Mouse (Mus musculus): Measurements from ENCODE around the gene Dnajb3. TPM values are rescaled to one million over a fixed set of nuclear protein-coding genes. Genes with fewer than 3 reads are reported as not detected.
"Not testable (repeated sequence)": the region's sequence is repeated elsewhere in the genome, so short reads cannot be mapped to it uniquely, and the experiment has no call there.

The Dnajb3 gene
- total and polyA plus RNA-seq, 2 experiments from 2014 or later, result 6.9 to 11.8 TPM

GRCm38 (mm10) chr1:88195687-88196086, 9.9 kb downstream of the Dnajb3 start:
- ATAC-seq (ENCODE audit: low FRiP score) (no peak), DNase-seq (ENCODE audit: low spot score) (no peak)
- no peak overlapping the region for H3K4me3 ChIP-seq (ENCODE audit: low read depth, low read length)
- no peak overlapping the region for H3K27ac ChIP-seq (ENCODE audit: low read depth, low read length)
- H3K4me1 ChIP-seq (ENCODE audit: insufficient read depth, low read length), result no peaks in the 10 kb centered on the region
- TF ChIP-seq CTCF (IDR thresholded peaks at IDR 0.05), result no peak
- H3K9me3 ChIP-seq (ENCODE audit: low read length), result no peaks in the 10 kb centered on the region
- WGBS, result 91% methylated on average over 1 of the region's 1 CpGs
- H3K4me2 ChIP-seq (ENCODE audit: low read depth, low read length, poor library complexity, severe bottlenecking), result no peak overlapping the region
- H3K27me3 ChIP-seq (ENCODE audit: insufficient read depth, low read length), result no peaks in the 10 kb centered on the region
- no peak overlapping the region for H3K9ac ChIP-seq (replicated peaks; ENCODE audit: low read length, poor library complexity, severe bottlenecking)
- no peaks in the 10 kb centered on the region for H3K36me3 ChIP-seq (ENCODE audit: insufficient read depth, low read length)

GRCm38 (mm10) chr1:88192136-88192535, 13.4 kb downstream of the Dnajb3 start:
- Histone ChIP-seq H3K36me3 (ENCODE audit: insufficient read depth, low read length) (no peaks in the 10 kb centered on the region), H3K9me3 (ENCODE audit: low read length) (no peaks in the 10 kb centered on the region), H3K27ac (ENCODE audit: low read depth, low read length) (no peak overlapping the region), H3K27me3 (ENCODE audit: insufficient read depth, low read length) (no peaks in the 10 kb centered on the region), H3K4me1 (ENCODE audit: insufficient read depth, low read length) (no peaks in the 10 kb centered on the region), H3K4me2 (ENCODE audit: low read depth, low read length, poor library complexity, severe bottlenecking) (no peak overlapping the region), H3K9ac (replicated peaks; ENCODE audit: low read length, poor library complexity, severe bottlenecking) (no peak overlapping the region), H3K4me3 (ENCODE audit: low read depth, low read length) (no peak overlapping the region)
- 58% methylated on average over 3 of the region's 3 CpGs for WGBS
- DNase-seq (ENCODE audit: low spot score), result no peak
- ATAC-seq (ENCODE audit: low FRiP score), result no peak
- no peak for TF ChIP-seq CTCF (IDR thresholded peaks at IDR 0.05)

GRCm38 (mm10) chr1:88186325-88186935, 19.2 kb downstream of the Dnajb3 start:
- Histone ChIP-seq H3K4me1 (ENCODE audit: insufficient read depth, low read length) (no peaks in the 10 kb centered on the region), H3K9me3 (ENCODE audit: low read length) (no peaks in the 10 kb centered on the region), H3K36me3 (ENCODE audit: insufficient read depth, low read length) (no peaks in the 10 kb centered on the region), H3K27me3 (ENCODE audit: insufficient read depth, low read length) (no peaks in the 10 kb centered on the region), H3K4me3 (ENCODE audit: low read depth, low read length) (no peak overlapping the region), H3K9ac (replicated peaks; ENCODE audit: low read length, poor library complexity, severe bottlenecking) (no peak overlapping the region), H3K4me2 (ENCODE audit: low read depth, low read length, poor library complexity, severe bottlenecking) (no peak overlapping the region), H3K27ac (ENCODE audit: low read depth, low read length) (no peak overlapping the region)
- WGBS, result 91% methylated on average over 5 of the region's 5 CpGs
- TF ChIP-seq CTCF (IDR thresholded peaks at IDR 0.05), result no peak
- ATAC-seq (ENCODE audit: low FRiP score) (no peak), DNase-seq (ENCODE audit: low spot score) (no peak)

GRCm38 (mm10) chr1:88179657-88180056, 25.9 kb downstream of the Dnajb3 start:
- ATAC-seq (ENCODE audit: low FRiP score) (no peak), DNase-seq (ENCODE audit: low spot score) (no peak)
- no peak overlapping the region for H3K4me3 ChIP-seq (ENCODE audit: low read depth, low read length)
- H3K4me2 ChIP-seq (ENCODE audit: low read depth, low read length, poor library complexity, severe bottlenecking), result no peak overlapping the region
- no peak overlapping the region for H3K9ac ChIP-seq (replicated peaks; ENCODE audit: low read length, poor library complexity, severe bottlenecking)
- no peaks in the 10 kb centered on the region for H3K36me3 ChIP-seq (ENCODE audit: insufficient read depth, low read length)
- H3K4me1 ChIP-seq (ENCODE audit: insufficient read depth, low read length), result no peaks in the 10 kb centered on the region
- WGBS, result 100% methylated on average over 1 of the region's 1 CpGs
- TF ChIP-seq CTCF (IDR thresholded peaks at IDR 0.05), result no peak
- H3K27ac ChIP-seq (ENCODE audit: low read depth, low read length), result no peak overlapping the region
- no peaks in the 10 kb centered on the region for H3K27me3 ChIP-seq (ENCODE audit: insufficient read depth, low read length)
- H3K9me3 ChIP-seq (ENCODE audit: low read length), result no peaks in the 10 kb centered on the region

GRCm38 (mm10) chr1:88172190-88172589, 33.4 kb downstream of the Dnajb3 start:
- not testable (repeated sequence) for ATAC-seq (ENCODE audit: low FRiP score); H3K4me2 ChIP-seq (ENCODE audit: low read depth, low read length, poor library complexity, severe bottlenecking); H3K9me3 ChIP-seq (ENCODE audit: low read length); H3K4me3 ChIP-seq (ENCODE audit: low read depth, low read length); H3K36me3 ChIP-seq (ENCODE audit: insufficient read depth, low read length); H3K4me1 ChIP-seq (ENCODE audit: insufficient read depth, low read length); H3K27me3 ChIP-seq (ENCODE audit: insufficient read depth, low read length); H3K27ac ChIP-seq (ENCODE audit: low read depth, low read length); DNase-seq (ENCODE audit: low spot score); H3K9ac ChIP-seq (replicated peaks; ENCODE audit: low read length, poor library complexity, severe bottlenecking)
- WGBS, result 97% methylated on average over 5 of the region's 7 CpGs

GRCm38 (mm10) chr1:88165711-88166110, 39.9 kb downstream of the Dnajb3 start, which contains the start of gene Ugt1a5:
Ugt1a5 (plus strand) TSS chr1:88166012.
- Histone ChIP-seq H3K4me3 (ENCODE audit: low read depth, low read length) (no peak within 1 kb of the TSS), H3K9ac (replicated peaks; ENCODE audit: low read length, poor library complexity, severe bottlenecking) (no peak within 1 kb of the TSS), H3K9me3 (ENCODE audit: low read length) (no peaks in the 10 kb centered on the region), H3K4me2 (ENCODE audit: low read depth, low read length, poor library complexity, severe bottlenecking) (no peak within 1 kb of the TSS), H3K27ac (ENCODE audit: low read depth, low read length) (no peak within 1 kb of the TSS), H3K36me3 (ENCODE audit: insufficient read depth, low read length) (no peaks in the 10 kb centered on the region), H3K27me3 (ENCODE audit: insufficient read depth, low read length) (no peaks in the 10 kb centered on the region), H3K4me1 (ENCODE audit: insufficient read depth, low read length) (no peaks in the 10 kb centered on the region)
- no peak for DNase-seq (ENCODE audit: low spot score)
- 83% methylated on average over 5 of the region's 5 CpGs for WGBS
- no peak for TF ChIP-seq CTCF (IDR thresholded peaks at IDR 0.05)
- ATAC-seq (ENCODE audit: low FRiP score), result no peak

All from midbrain, postnatal 0 days (tissue).